Mouse (Mus musculus): ENCODE measurements around the gene Gm28048. TPM values are rescaled to one million over a fixed set of nuclear protein-coding genes. Genes with fewer than 3 reads are reported as not detected.

Gene Gm28048
- total RNA-seq, 2 experiments from 2014 or later: 14.2 to 25.6 TPM

GRCm38 (mm10) chr11:22902923-22903322 lies 79.0 kb downstream of the Gm28048 start:
- ATAC-seq (replicated peaks; ENCODE audit: low FRiP score, poor library complexity, severe bottlenecking): no peak

GRCm38 (mm10) chr11:22900041-22900440 lies 81.8 kb downstream of the Gm28048 start:
- ATAC-seq (replicated peaks; ENCODE audit: low FRiP score, poor library complexity, severe bottlenecking): no peak

GRCm38 (mm10) chr11:22897642-22898041 lies 84.2 kb downstream of the Gm28048 start:
- ATAC-seq (replicated peaks; ENCODE audit: low FRiP score, poor library complexity, severe bottlenecking): no peak

GRCm38 (mm10) chr11:22897127-22897526 lies 84.8 kb downstream of the Gm28048 start:
- no peak for ATAC-seq (replicated peaks; ENCODE audit: low FRiP score, poor library complexity, severe bottlenecking)

- no peak for ATAC-seq (replicated peaks; ENCODE audit: low FRiP score, poor library complexity, severe bottlenecking)
These were observed 88.8 kb downstream of the Gm28048 start for GRCm38 (mm10) chr11:22893075-22893474.

GRCm38 (mm10) chr11:22892466-22892865 lies 89.4 kb downstream of the Gm28048 start:
- ATAC-seq (replicated peaks; ENCODE audit: low FRiP score, poor library complexity, severe bottlenecking): no peak

- no peak for ATAC-seq (replicated peaks; ENCODE audit: low FRiP score, poor library complexity, severe bottlenecking)
These were observed 90.0 kb downstream of the Gm28048 start for GRCm38 (mm10) chr11:22891876-22892275.

- no peak for ATAC-seq (replicated peaks; ENCODE audit: low FRiP score, poor library complexity, severe bottlenecking)
These were observed 90.6 kb downstream of the Gm28048 start for GRCm38 (mm10) chr11:22891242-22891641.

GRCm38 (mm10) chr11:22889224-22889623 lies 92.7 kb downstream of the Gm28048 start:
- ATAC-seq (replicated peaks; ENCODE audit: low FRiP score, poor library complexity, severe bottlenecking): no peak

- no peak for ATAC-seq (replicated peaks; ENCODE audit: low FRiP score, poor library complexity, severe bottlenecking)
These were observed 94.9 kb downstream of the Gm28048 start for GRCm38 (mm10) chr11:22886991-22887390.

- no peak for ATAC-seq (replicated peaks; ENCODE audit: low FRiP score, poor library complexity, severe bottlenecking)
These were observed 96.5 kb downstream of the Gm28048 start for GRCm38 (mm10) chr11:22885350-22885749.

- no peak for ATAC-seq (replicated peaks; ENCODE audit: low FRiP score, poor library complexity, severe bottlenecking)
These were observed 98.2 kb downstream of the Gm28048 start for GRCm38 (mm10) chr11:22883676-22884075.

GRCm38 (mm10) chr11:22882926-22883325 lies 99.0 kb downstream of the Gm28048 start:
- no peak for ATAC-seq (replicated peaks; ENCODE audit: low FRiP score, poor library complexity, severe bottlenecking)

GRCm38 (mm10) chr11:22880383-22881172 lies 101.3 kb downstream of the Gm28048 start:
- ATAC-seq (replicated peaks; ENCODE audit: low FRiP score, poor library complexity, severe bottlenecking): no peak

GRCm38 (mm10) chr11:22879645-22880044 lies 102.2 kb downstream of the Gm28048 start:
- ATAC-seq (replicated peaks; ENCODE audit: low FRiP score, poor library complexity, severe bottlenecking): no peak

- ATAC-seq (replicated peaks; ENCODE audit: low FRiP score, poor library complexity, severe bottlenecking): peak; percentile 42; the same call in 1 of the 2 replicates
These were observed 105.1 kb downstream of the Gm28048 start for GRCm38 (mm10) chr11:22876680-22877330.

- no peak for ATAC-seq (replicated peaks; ENCODE audit: low FRiP score, poor library complexity, severe bottlenecking)
These were observed 106.6 kb downstream of the Gm28048 start for GRCm38 (mm10) chr11:22875279-22875678.

GRCm38 (mm10) chr11:22874747-22875146 lies 107.1 kb downstream of the Gm28048 start:
- ATAC-seq (replicated peaks; ENCODE audit: low FRiP score, poor library complexity, severe bottlenecking): no peak

GRCm38 (mm10) chr11:22873383-22873782 lies 108.5 kb downstream of the Gm28048 start:
- no peak for ATAC-seq (replicated peaks; ENCODE audit: low FRiP score, poor library complexity, severe bottlenecking)

GRCm38 (mm10) chr11:22872307-22872680 lies 109.6 kb downstream of the Gm28048 start:
- ATAC-seq (replicated peaks; ENCODE audit: low FRiP score, poor library complexity, severe bottlenecking): no peak

GRCm38 (mm10) chr11:22871628-22872306 lies 110.1 kb downstream of the Gm28048 start:
- no peak for ATAC-seq (replicated peaks; ENCODE audit: low FRiP score, poor library complexity, severe bottlenecking)

Measured in erythroblast, adult 5-6 weeks (primary cell).